Mouse (Mus musculus) adrenal gland, postnatal 14 days (tissue): ENCODE results near the gene Cad. TPM values are rescaled to one million over a fixed set of nuclear protein-coding genes. Genes with fewer than 3 reads are reported as not detected.

Source experiments
- DNase-seq: peaks from one replicate; pipeline ENCODE4 v3.0.0; 2021; ENCODE audit warnings: mixed read lengths
- total RNA-seq: library from RNA; stranded (reverse); gene quantifications from 2 replicates; pipeline ENCODE4 v1.2.3, GENCODE M21; 2021

Cad gene
- total RNA-seq, 1 experiment from 2014 or later = 31.0 TPM

DNA sequence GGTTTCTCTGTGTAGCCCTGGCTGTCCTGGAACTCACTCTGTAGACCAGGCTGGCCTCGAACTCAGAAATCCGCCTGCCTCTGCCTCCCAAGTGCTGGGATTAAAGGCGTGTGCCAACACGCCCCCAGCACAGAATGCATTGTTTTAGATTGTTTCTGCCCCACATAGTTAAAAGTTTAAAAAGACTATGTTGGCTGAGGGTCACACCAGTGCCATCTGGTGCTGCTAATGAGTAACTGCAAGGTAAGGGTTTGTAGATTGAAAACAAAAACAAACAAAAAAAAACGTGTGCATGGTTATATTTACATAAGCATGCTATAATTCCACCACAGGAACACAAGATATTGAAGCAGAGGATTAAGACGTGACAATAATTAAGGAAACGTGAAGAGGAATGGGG, 56.2 kb downstream of the Cad start:
- DNase-seq = no peak

DNA sequence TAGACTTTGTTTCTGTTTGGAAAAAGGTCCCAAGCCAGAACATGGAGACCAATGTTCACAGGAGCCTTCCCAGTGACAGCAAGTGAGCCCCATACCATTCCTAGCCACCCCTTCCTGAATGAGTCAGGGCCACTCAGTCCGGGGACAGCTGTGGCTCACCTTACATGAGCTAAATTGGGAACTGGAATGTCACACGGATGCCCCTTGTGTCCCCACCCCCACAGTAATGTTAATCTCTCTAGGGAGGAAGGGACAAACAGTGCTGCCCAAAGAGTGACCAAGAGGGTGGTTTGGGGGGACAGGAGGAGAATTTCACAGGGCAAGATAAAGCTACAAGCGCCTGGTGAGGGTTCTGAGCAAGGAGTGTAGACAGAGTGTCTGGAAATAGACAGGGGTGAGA, 61.8 kb downstream of the Cad start, which contains the start of gene Trim54:
TSS of gene Trim54 (plus strand) at position 359 of the 400 bp plus-strand sequence.
- DNase-seq = no peak

DNA sequence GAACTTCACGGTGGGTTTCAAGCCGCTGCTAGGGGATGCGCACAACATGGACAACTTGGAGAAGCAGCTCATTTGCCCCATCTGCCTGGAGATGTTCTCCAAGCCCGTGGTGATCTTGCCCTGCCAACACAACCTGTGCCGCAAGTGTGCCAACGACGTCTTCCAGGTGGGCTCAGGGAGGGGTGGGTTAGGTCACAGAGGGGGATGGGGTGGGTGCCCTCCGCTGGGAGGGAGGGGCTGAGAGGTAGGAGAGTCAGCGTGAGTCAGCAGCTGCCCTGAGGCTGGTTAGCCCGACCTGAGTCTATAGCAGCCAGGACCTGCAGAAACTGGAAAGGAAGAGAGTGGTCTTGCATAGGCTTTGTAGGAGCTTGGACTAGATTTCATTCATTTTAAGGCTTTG, 62.3 kb downstream of the Cad start:
- DNase-seq = no peak

DNA sequence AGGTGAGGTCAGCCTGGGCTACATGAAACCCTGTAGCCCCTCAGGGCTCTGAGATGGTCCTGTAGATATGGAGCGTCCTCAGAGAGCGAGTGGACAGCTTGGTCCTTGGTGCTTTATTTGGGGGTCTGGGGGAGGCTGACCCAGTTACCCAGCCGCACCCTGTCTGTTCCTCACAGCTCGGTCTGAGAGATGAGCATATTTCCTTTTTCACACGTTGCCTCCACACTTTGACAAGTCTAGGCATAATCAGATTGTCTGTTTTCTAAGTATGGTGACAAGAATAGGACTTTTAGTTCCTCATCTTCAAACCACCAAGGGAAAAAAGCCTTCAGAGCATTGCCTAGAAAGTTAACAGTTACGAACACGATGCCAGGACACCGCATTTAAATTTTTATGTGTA, 66.5 kb downstream of the Cad start:
- no peak for DNase-seq

DNA sequence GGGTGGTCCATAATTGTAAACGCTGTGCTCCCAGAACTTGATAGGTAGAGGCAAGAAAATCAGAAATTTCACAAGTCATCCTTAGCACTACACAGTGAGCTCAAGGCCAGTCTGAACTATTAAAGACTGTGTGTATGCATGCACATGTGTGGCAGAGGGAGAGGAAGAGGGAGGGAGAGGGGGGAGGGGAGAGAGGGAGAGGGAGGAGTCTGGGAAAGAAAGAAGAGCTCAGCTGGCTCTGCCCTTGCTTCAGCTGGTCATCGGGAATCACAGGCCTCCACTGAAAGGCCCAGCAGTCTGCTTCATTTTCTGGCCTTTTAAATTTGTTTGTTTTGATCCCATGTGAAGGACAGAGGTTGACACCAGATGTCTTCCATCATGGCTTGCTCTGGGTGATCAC, 68.9 kb downstream of the Cad start:
- no peak for DNase-seq

DNA sequence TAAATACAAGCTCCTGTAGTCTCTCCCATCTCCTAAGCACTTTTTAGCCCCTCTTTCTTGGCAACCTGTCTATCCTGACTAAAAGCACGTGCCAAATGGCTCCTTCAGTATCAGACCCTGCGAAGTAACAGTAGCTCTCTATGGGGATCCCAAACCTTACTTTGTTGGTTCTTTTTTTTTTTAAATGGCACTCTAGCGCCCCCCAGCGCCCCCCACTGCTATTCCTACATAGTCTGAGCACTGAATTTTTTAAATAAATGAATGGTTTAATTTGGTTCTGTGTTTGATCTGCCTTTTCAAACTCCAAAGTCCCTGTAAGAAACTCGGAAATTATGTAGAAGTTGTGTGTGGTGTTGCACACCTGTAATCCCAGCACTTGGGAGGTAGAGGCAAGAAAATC, 71.5 kb downstream of the Cad start:
- DNase-seq = no peak

Other genes starting within 250 kb of the Cad start
- gene Mapre3, start 240.1 kb upstream of the Cad start, total RNA-seq = 44.1 and 46.5 TPM in 2 replicates
- 48.5 and 55.1 TPM in 2 replicates for gene Tmem214, start 186.8 kb upstream of the Cad start, total RNA-seq
- 10.4 and 11.7 TPM in 2 replicates for gene Agbl5, start 166.1 kb upstream of the Cad start, total RNA-seq
- 210 and 212 TPM in 2 replicates for gene Ost4, start 147.0 kb upstream of the Cad start, total RNA-seq
- 46.2 and 51.0 TPM in 2 replicates for gene Emilin1, start 141.4 kb upstream of the Cad start, total RNA-seq
- 48.4 and 70.5 TPM in 2 replicates for gene Khk, start 133.3 kb upstream of the Cad start, total RNA-seq
- gene Cgref1, start 109.2 kb upstream of the Cad start, total RNA-seq = 0.56 and 0.86 TPM in 2 replicates
- gene Preb, start 94.4 kb upstream of the Cad start, total RNA-seq = 117 and 128 TPM in 2 replicates
- 1.1 and 1.2 TPM in 2 replicates for gene Tcf23, start 86.1 kb upstream of the Cad start, total RNA-seq
- 116 and 121 TPM in 2 replicates for gene Atraid, start 6.5 kb upstream of the Cad start, total RNA-seq
- 19.7 and 24.0 TPM in 2 replicates for gene Slc5a6, start 5.9 kb upstream of the Cad start, total RNA-seq
- gene Dnajc5g, start 51.5 kb downstream of the Cad start, total RNA-seq = not detected in 2 replicates
- 0.49 and 0.74 TPM in 2 replicates for gene Slc30a3, start 53.5 kb downstream of the Cad start, total RNA-seq
- gene Trim54, start 61.9 kb downstream of the Cad start, total RNA-seq = not detected in 2 replicates
- not detected in 2 replicates for gene Ucn, start 84.0 kb downstream of the Cad start, total RNA-seq
- 41.7 and 46.4 TPM in 2 replicates for gene Mpv17, start 99.5 kb downstream of the Cad start, total RNA-seq
- gene Gm29609, start 125.1 kb downstream of the Cad start, total RNA-seq = 1.7 and 1.9 TPM in 2 replicates
- 54.3 and 58.6 TPM in 2 replicates for gene Gtf3c2, start 125.4 kb downstream of the Cad start, total RNA-seq
- gene Snx17, start 138.4 kb downstream of the Cad start, total RNA-seq = 85.0 and 95.4 TPM in 2 replicates
- 42.7 and 64.9 TPM in 2 replicates for gene Eif2b4, start 138.7 kb downstream of the Cad start, total RNA-seq
- 25.8 and 27.9 TPM in 2 replicates for gene Zfp513, start 147.5 kb downstream of the Cad start, total RNA-seq
- gene Ppm1g, start 165.9 kb downstream of the Cad start, total RNA-seq = 117 and 121 TPM in 2 replicates
- 79.7 and 87.7 TPM in 2 replicates for gene Nrbp1, start 186.1 kb downstream of the Cad start, total RNA-seq
- not detected in 2 replicates for gene Gm9970, start 186.5 kb downstream of the Cad start, total RNA-seq
- 2.7 and 4.8 TPM in 2 replicates for gene Krtcap3, start 196.9 kb downstream of the Cad start, total RNA-seq
- gene Ift172, start 236.3 kb downstream of the Cad start, total RNA-seq = 36.0 and 41.5 TPM in 2 replicates
- gene Fndc4, start 241.3 kb downstream of the Cad start, total RNA-seq = 10.9 and 12.2 TPM in 2 replicates
- gene Gckr, start 242.7 kb downstream of the Cad start, total RNA-seq = 1.6 and 13.8 TPM in 2 replicates